Mouse (Mus musculus) erythroblast, embryonic 14.5 days (primary cell): ENCODE measurements around the gene Ksr1.

Experiments used
- GATA1 ChIP-seq: IDR thresholded peaks from 2 replicates; pipeline ENCODE4 v1.6.1; 2012; ENCODE audit warnings: low read length, inconsistent platforms, mixed read lengths
- TAL1 ChIP-seq: IDR thresholded peaks from 3 replicates; pipeline ENCODE4 v1.6.1; 2012; ENCODE audit warnings: low read length, inconsistent platforms, mixed read lengths

DNA sequence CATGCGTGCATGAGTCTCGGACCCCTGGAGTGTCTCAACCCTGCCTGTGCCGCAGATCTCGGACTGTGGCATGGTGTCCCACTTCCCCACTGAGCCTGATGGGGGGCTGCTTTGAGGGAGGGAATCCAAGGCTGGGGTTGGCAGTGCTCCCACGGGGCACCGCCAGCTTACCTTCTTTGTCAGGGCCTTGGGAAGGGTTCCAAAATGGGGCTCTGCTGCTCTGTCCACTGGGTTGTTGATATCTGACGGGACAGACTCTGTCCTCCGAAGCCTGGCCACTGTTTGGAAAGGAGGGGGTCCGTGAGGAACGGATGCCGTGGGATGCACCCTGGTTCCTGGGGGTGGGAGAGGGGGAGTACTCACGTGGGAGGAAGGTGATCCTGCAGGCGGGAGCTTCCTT, 109.9 kb downstream of the Ksr1 start:
- TF ChIP-seq GATA1 (no peak), TAL1 (no peak)
